ENCODE assay signal across 8 mouse cellular contexts in the genomic region with DNA sequence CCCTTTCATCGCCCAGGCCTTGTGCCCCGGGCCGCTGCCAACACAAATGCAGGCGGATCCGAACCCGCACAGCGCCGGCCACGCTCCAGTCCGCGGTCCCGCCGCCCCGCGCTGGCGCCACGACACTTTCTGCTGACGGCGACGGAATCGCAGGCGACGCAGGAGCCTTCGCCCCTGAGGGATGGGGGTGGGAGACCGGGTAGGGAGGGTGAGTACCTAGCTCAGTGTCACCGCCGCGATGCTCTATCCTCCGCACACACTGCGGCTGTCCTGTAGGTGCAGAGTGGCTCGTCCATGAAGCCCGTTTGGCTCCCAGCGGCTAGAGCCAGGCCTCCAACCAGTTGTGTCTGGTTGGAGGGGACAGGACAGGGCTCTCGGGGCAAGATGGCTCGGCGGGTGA. TPM values are rescaled to one million over a fixed set of nuclear protein-coding genes. Genes with fewer than 3 reads are reported as not detected.
DNase-seq lines count a peak whose midpoint lies in the region; ATAC-seq and TF ChIP-seq lines count a peak whose summit lies in the region.
"Had no signal": no experiment of that assay in that cellular context is flagged by ENCODE, and none has a peak within 500 bp of the region (broad histone marks: within the 10 kb centered on the region; RNA-seq: fewer than 3 reads in every experiment).

No protein-coding gene starts in this region.

- no peaks in the 10 kb centered on the region for H3K36me3 ChIP-seq in E14TG2a.4 (ENCODE audit: insufficient read depth, low read length)
- no peaks in the 10 kb centered on the region for H3K36me3 ChIP-seq in hindbrain, embryonic 10.5 days
- H3K36me3 ChIP-seq in liver, postnatal 0 days (replicated peaks; ENCODE audit: insufficient read depth, low read length): no peaks in the 10 kb centered on the region

- H3K4me2 ChIP-seq in liver, postnatal 0 days (ENCODE audit: low read depth, low read length): peak overlapping the region; percentile 24

- WGBS in hindbrain, embryonic 10.5 days: 4% methylated on average over 36 of the region's 36 CpGs
- 16% methylated on average over 36 of the region's 36 CpGs for WGBS in liver, postnatal 0 days (ENCODE audit: insufficient replicate concordance)
- 16% methylated on average over 36 of the region's 36 CpGs for WGBS in cerebellum, adult 2 months

- ATAC-seq in liver, postnatal 0 days: no peak

- H3K4me1 ChIP-seq in E14TG2a.4 (replicated peaks; ENCODE audit: low read depth, low read length): peaks cover 53% of the 10 kb centered on the region
- peaks cover 37% of the 10 kb centered on the region for H3K4me1 ChIP-seq in hindbrain, embryonic 10.5 days (replicated peaks)
- H3K4me1 ChIP-seq in liver, postnatal 0 days (ENCODE audit: insufficient read depth): no peaks in the 10 kb centered on the region
- H3K4me1 ChIP-seq in cerebellum, adult 2 months (ENCODE audit: control insufficient read depth, insufficient read depth, low read length): no peaks in the 10 kb centered on the region

- peak; percentile 22 for DNase-seq in ES-CJ7 (ENCODE audit: low read depth, low spot score)
- DNase-seq in hindbrain, embryonic 10.5 days (ENCODE audit: low spot score): peak; percentile 47
- no peak for DNase-seq in liver, postnatal 0 days
- no peak for DNase-seq in gastrocnemius, adult 8-10 months (ENCODE audit: low spot score in 2 of 2)
- DNase-seq in thymus, postnatal 4 days: no peak
- DNase-seq in cerebellum, adult 2 months: no peak

- TF ChIP-seq CTCF in E14TG2a.4 (conservative IDR thresholded peaks at IDR 0.05; ENCODE audit: low read length): no peak
- no peak for TF ChIP-seq CTCF in liver, postnatal 0 days (IDR thresholded peaks at IDR 0.05; ENCODE audit: low read depth)
- TF ChIP-seq CTCF in cerebellum, adult 2 months (IDR thresholded peaks at IDR 0.05; ENCODE audit: borderline replicate concordance, insufficient read depth, low read depth, low read length): no peak

- no peak for TF ChIP-seq POLR2A in cerebellum, adult 2 months (IDR thresholded peaks at IDR 0.05; ENCODE audit: borderline replicate concordance, insufficient read depth, low read length)

- H3K27ac ChIP-seq in hindbrain, embryonic 10.5 days: peak overlapping the region; percentile 82
- no peak overlapping the region for H3K27ac ChIP-seq in liver, postnatal 0 days (ENCODE audit: low read depth)
- H3K27ac ChIP-seq in cerebellum, adult 2 months (ENCODE audit: insufficient read depth, low read length): no peak overlapping the region

- peak overlapping the region; percentile 74 for H3K4me3 ChIP-seq in E14TG2a.4 (replicated peaks; ENCODE audit: low read length)
- H3K4me3 ChIP-seq in hindbrain, embryonic 10.5 days: peak overlapping the region; percentile 45
- H3K4me3 ChIP-seq in liver, postnatal 0 days (ENCODE audit: low read depth, low read length): no peak overlapping the region
- no peak overlapping the region for H3K4me3 ChIP-seq in cerebellum, adult 2 months (replicated peaks; ENCODE audit: insufficient read depth, low read depth, low read length)
- H3K4me3 ChIP-seq: erythroblast, embryonic 14.5 days had no signal

- no peak overlapping the region; the same call in 1 of the 2 replicates for H3K9ac ChIP-seq in liver, postnatal 0 days (replicated peaks)

- peaks cover 49% of the 10 kb centered on the region for H3K27me3 ChIP-seq in E14TG2a.4 (ENCODE audit: insufficient read depth, low read length)
- H3K27me3 ChIP-seq in hindbrain, embryonic 10.5 days (ENCODE audit: insufficient read depth, poor library complexity, severe bottlenecking): peaks cover 33% of the 10 kb centered on the region
- peaks cover 5% of the 10 kb centered on the region; the same call in 1 of the 2 replicates for H3K27me3 ChIP-seq in liver, postnatal 0 days (ENCODE audit: insufficient read depth, low read length)
- H3K27me3 ChIP-seq in cerebellum, adult 2 months (ENCODE audit: control insufficient read depth, insufficient read depth, low read length): no peaks in the 10 kb centered on the region; the same call in 1 of the 2 replicates

- TF ChIP-seq EP300 in liver, postnatal 0 days (IDR thresholded peaks at IDR 0.05; ENCODE audit: low read depth): no peak

- no peaks in the 10 kb centered on the region for H3K9me3 ChIP-seq in E14TG2a.4 (ENCODE audit: low read length)
- H3K9me3 ChIP-seq in hindbrain, embryonic 10.5 days: no peaks in the 10 kb centered on the region
- no peaks in the 10 kb centered on the region for H3K9me3 ChIP-seq in liver, postnatal 0 days (ENCODE audit: low read length)

RNA-seq across cellular contexts. Expression of a gene that starts 25.6 kb away (rescaled TPM):
- 9.8 and 12.1 TPM in 2 replicates for polyA plus RNA-seq in hindbrain, embryonic 10.5 days (2016; fragmentation: Nextera tagmentation; extraction: Ambion mirVana)
- 0.16 and 0.25 TPM in 2 replicates for polyA plus RNA-seq in liver, postnatal 0 days (2015; fragmentation: Nextera tagmentation; extraction: Ambion mirVana)
- 10 to 100 TPM; 22.0 to 44.3 (median 33.9) TPM for total RNA-seq in gastrocnemius, adult 8-10 months (2022)
- 8.5 and 10.1 TPM in 2 replicates for polyA plus RNA-seq in cerebellum, adult 2 months (2012; rRNA removed)

Comparison
In these comparisons a context has a peak if more than half of its experiments do, and no peak if none do; other contexts are left out.
1. H3K4me3 ChIP-seq: peak in E14TG2a.4 (single experiment) and hindbrain, embryonic 10.5 days (single experiment); none in liver, postnatal 0 days (single experiment) and cerebellum, adult 2 months (single experiment).
2. DNase-seq: peak in ES-CJ7 (single experiment) and hindbrain, embryonic 10.5 days (single experiment); none in liver, postnatal 0 days (single experiment), gastrocnemius, adult 8-10 months (0 of 2), thymus, postnatal 4 days (single experiment) and cerebellum, adult 2 months (0 of 2).